Mouse (Mus musculus): ENCODE measurements around the gene Cartpt. TPM values are rescaled to one million over a fixed set of nuclear protein-coding genes. Genes with fewer than 3 reads are reported as not detected.
"Not testable (repeated sequence)": the region's sequence is repeated elsewhere in the genome, so short reads cannot be mapped to it uniquely, and the experiment has no call there.

The Cartpt gene
- 10 to 100 TPM in 1 of 2 experiments, 1 to 10 TPM in 1; 6.7 to 14.4 TPM for total RNA-seq (2021)
- long read RNA-seq, experiment 1, partial matches to known transcripts: 0 of 3 reads
- long read RNA-seq, experiment 1, other reads (novel, unspliced or antisense): 0 of 3 reads
- long read RNA-seq, experiment 2, transcript Cartpt-202 (3 exons, 1,238 nt): major isoform, 19 of 26 reads
- long read RNA-seq, experiment 2, transcript Cartpt-201 (3 exons, 827 nt): minor isoform, 6 of 26 reads
- long read RNA-seq, experiment 2, partial matches to known transcripts: 1 of 26 reads
- long read RNA-seq, experiment 2, other reads (novel, unspliced or antisense): 0 of 26 reads

- DNase-seq (ENCODE audit: low spot score in 2 of 2): no peak
Measured at GRCm38 (mm10) chr13:99900965-99901364, at the start of gene Cartpt. Gene Cartpt (minus strand): TSS chr13:99901091.

- DNase-seq (ENCODE audit: low spot score in 2 of 2): no peak
Measured at GRCm38 (mm10) chr13:99947417-99947816, 46.5 kb upstream of the Cartpt start.

- no peak for DNase-seq (ENCODE audit: low spot score in 2 of 2)
Measured at GRCm38 (mm10) chr13:99943525-99943924, 42.6 kb upstream of the Cartpt start.

- DNase-seq (ENCODE audit: low spot score in 2 of 2): no peak
Measured at GRCm38 (mm10) chr13:99940601-99941000, 39.7 kb upstream of the Cartpt start.

- DNase-seq (ENCODE audit: low spot score in 2 of 2): no peak
Measured at GRCm38 (mm10) chr13:99939320-99939671, 38.4 kb upstream of the Cartpt start.

GRCm38 (mm10) chr13:99938606-99939319, 37.9 kb upstream of the Cartpt start:
- no peak for DNase-seq (ENCODE audit: low spot score in 2 of 2)

- no peak for DNase-seq (ENCODE audit: low spot score in 2 of 2)
Measured at GRCm38 (mm10) chr13:99937741-99938140, 36.9 kb upstream of the Cartpt start.

- no peak for DNase-seq (ENCODE audit: low spot score in 2 of 2)
Measured at GRCm38 (mm10) chr13:99932406-99932805, 31.5 kb upstream of the Cartpt start.

- DNase-seq (ENCODE audit: low spot score in 2 of 2): no peak
Measured at GRCm38 (mm10) chr13:99931502-99931901, 30.6 kb upstream of the Cartpt start.

- no peak for DNase-seq (ENCODE audit: low spot score in 2 of 2)
Measured at GRCm38 (mm10) chr13:99926249-99926648, 25.4 kb upstream of the Cartpt start.

GRCm38 (mm10) chr13:99915632-99916031, 14.7 kb upstream of the Cartpt start:
- DNase-seq (ENCODE audit: low spot score in 2 of 2): no peak

GRCm38 (mm10) chr13:99900557-99900892, 366 bp downstream of the Cartpt start:
- DNase-seq (ENCODE audit: low spot score in 2 of 2): peak; percentile 29 to 38

GRCm38 (mm10) chr13:99899670-99900556, 978 bp downstream of the Cartpt start:
- DNase-seq (ENCODE audit: low spot score in 2 of 2): no peak

GRCm38 (mm10) chr13:99898816-99899215, 2.1 kb downstream of the Cartpt start:
- DNase-seq (ENCODE audit: low spot score in 2 of 2): no peak

- DNase-seq (ENCODE audit: low spot score in 2 of 2): no peak
Measured at GRCm38 (mm10) chr13:99885636-99886035, 15.3 kb downstream of the Cartpt start.

GRCm38 (mm10) chr13:99881774-99882173, 19.1 kb downstream of the Cartpt start:
- DNase-seq (ENCODE audit: low spot score in 2 of 2): not testable (repeated sequence)

- no peak for DNase-seq (ENCODE audit: low spot score in 2 of 2)
Measured at GRCm38 (mm10) chr13:99879696-99880095, 21.2 kb downstream of the Cartpt start.

- DNase-seq (ENCODE audit: low spot score in 2 of 2): no peak
Measured at GRCm38 (mm10) chr13:99872059-99872458, 28.8 kb downstream of the Cartpt start.

- DNase-seq (ENCODE audit: low spot score in 2 of 2): no peak
Measured at GRCm38 (mm10) chr13:99868438-99868837, 32.5 kb downstream of the Cartpt start.

- DNase-seq (ENCODE audit: low spot score in 2 of 2): no peak
Measured at GRCm38 (mm10) chr13:99864331-99864730, 36.6 kb downstream of the Cartpt start.

GRCm38 (mm10) chr13:99860670-99861069, 40.2 kb downstream of the Cartpt start:
- no peak for DNase-seq (ENCODE audit: low spot score in 2 of 2)

GRCm38 (mm10) chr13:99859082-99859481, 41.8 kb downstream of the Cartpt start:
- peak; percentile 42 to 50 for DNase-seq (ENCODE audit: low spot score in 2 of 2)

Data from adrenal gland, adult 18-20 months (tissue).